Mouse (Mus musculus) forebrain, postnatal 0 days (tissue): ENCODE measurements around the gene Spa17. TPM values are rescaled to one million over a fixed set of nuclear protein-coding genes. Genes with fewer than 3 reads are reported as not detected.
A peak's percentile ranks its signal among the peaks of the same experiment; 100 is the strongest.

ENCODE experiments used
- ATAC-seq: fragments of 200-750 bp; cut with Nextera tagmentation; 2 replicates; pipeline ENCODE4 v1.8.0; 2017; ENCODE audit warnings: mild to moderate bottlenecking, moderate library complexity
- DNase-seq: peaks from one replicate; pipeline ENCODE4 v3.0.0-alpha.2; 2015
- H3K27ac ChIP-seq: fragments of 300-500 bp; sonication (generic); 2 replicates; pipeline ENCODE4 v1.5.1; 2014; ENCODE audit warnings: low read depth, mild to moderate bottlenecking, antibody characterized with exemption, low read length, moderate library complexity, mixed read lengths
- H3K27me3 ChIP-seq: fragments of 300-500 bp; sonication (generic); 2 replicates; pipeline ENCODE4 v1.6.1; 2014; ENCODE audit warnings: mild to moderate bottlenecking, low read length, mixed read lengths; ENCODE audit not compliant: insufficient read depth
- H3K36me3 ChIP-seq: fragments of 300-500 bp; sonication (generic); 2 replicates; pipeline ENCODE4 v1.6.1; 2014; ENCODE audit warnings: mild to moderate bottlenecking, moderate library complexity; ENCODE audit not compliant: insufficient read depth
- H3K4me1 ChIP-seq: fragments of 300-500 bp; sonication (generic); 2 replicates; pipeline ENCODE4 v1.6.1; 2014; ENCODE audit warnings: antibody characterized with exemption; ENCODE audit not compliant: insufficient read depth
- H3K4me2 ChIP-seq: fragments of 300-500 bp; sonication (generic); 2 replicates; pipeline ENCODE4 v1.6.1; 2014; ENCODE audit warnings: low read depth, mild to moderate bottlenecking, moderate library complexity
- H3K4me3 ChIP-seq: fragments of 300-500 bp; sonication (generic); 2 replicates; pipeline ENCODE4 v1.5.1; 2014; ENCODE audit warnings: low read depth, low read length, mixed read lengths
- H3K9ac ChIP-seq: fragments of 300-500 bp; sonication (generic); 2 replicates; pipeline ENCODE4 v1.6.1; 2014; ENCODE audit warnings: mild to moderate bottlenecking
- H3K9me3 ChIP-seq: fragments of 300-500 bp; sonication (generic); 2 replicates; pipeline ENCODE4 v1.6.1; 2016; ENCODE audit warnings: low read length
- CTCF ChIP-seq: sonication (generic); IDR thresholded peaks from 2 replicates; pipeline ENCODE4 v1.5.1; 2016; ENCODE audit warnings: antibody characterized with exemption, control low read depth, low read depth
- WGBS: fragments of 180-500 bp; shearing (Covaris S2); extraction: QIAGEN DNeasy Blood & Tissue Kit; methylation state at CpG from one replicate; pipeline ENCODE4 v1.1.7; 2014; 5-methylcytosine and 5-hydroxymethylcytosine counted together
- polyA plus RNA-seq: library from polyadenylated mRNA; unstranded; fragments of >200 nt; fragmentation: Nextera tagmentation; extraction: Ambion mirVana; gene quantifications from 2 replicates; pipeline ENCODE4 v1.2.1, GENCODE M21; 2015
- total RNA-seq: library from RNA; depleted of rRNA; stranded (reverse); fragments of >200 nt; gene quantifications from 2 replicates; pipeline ENCODE4 v1.2.3, GENCODE M21; 2014; rRNA removed

The Spa17 gene
- total RNA-seq: 2.4 and 5.3 TPM in 2 replicates
- 10.2 and 10.8 TPM in 2 replicates for polyA plus RNA-seq

GRCm38 (mm10) chr9:37613182-37613910 lies at the start of gene Spa17:
Spa17 (minus strand) TSS chr9:37613722.
- no peak for TF ChIP-seq CTCF
- Histone ChIP-seq H3K9ac (peak within 1 kb of the TSS; percentile 86), H3K4me3 (peak within 1 kb of the TSS; percentile 60), H3K27me3 (no peaks in the 10 kb centered on the region), H3K4me1 (peaks cover 8% of the 10 kb centered on the region), H3K9me3 (no peaks in the 10 kb centered on the region), H3K36me3 (no peaks in the 10 kb centered on the region), H3K27ac (peak within 1 kb of the TSS; percentile 87), H3K4me2 (peak within 1 kb of the TSS; percentile 66)
- ATAC-seq (peak; percentile 93), DNase-seq (peak; percentile 94)
- under 1% methylated on average over 45 of the region's 45 CpGs for WGBS

GRCm38 (mm10) chr9:37663210-37663609 lies 49.7 kb upstream of the Spa17 start:
- DNase-seq (no peak), ATAC-seq (no peak)
- Histone ChIP-seq H3K9me3 (no peaks in the 10 kb centered on the region), H3K27ac (no peak overlapping the region), H3K4me3 (no peak overlapping the region), H3K9ac (no peak overlapping the region), H3K27me3 (no peaks in the 10 kb centered on the region), H3K4me2 (no peak overlapping the region), H3K4me1 (no peaks in the 10 kb centered on the region), H3K36me3 (no peaks in the 10 kb centered on the region)
- 86% methylated on average over 1 of the region's 1 CpGs for WGBS
- TF ChIP-seq CTCF: no peak

DNA sequence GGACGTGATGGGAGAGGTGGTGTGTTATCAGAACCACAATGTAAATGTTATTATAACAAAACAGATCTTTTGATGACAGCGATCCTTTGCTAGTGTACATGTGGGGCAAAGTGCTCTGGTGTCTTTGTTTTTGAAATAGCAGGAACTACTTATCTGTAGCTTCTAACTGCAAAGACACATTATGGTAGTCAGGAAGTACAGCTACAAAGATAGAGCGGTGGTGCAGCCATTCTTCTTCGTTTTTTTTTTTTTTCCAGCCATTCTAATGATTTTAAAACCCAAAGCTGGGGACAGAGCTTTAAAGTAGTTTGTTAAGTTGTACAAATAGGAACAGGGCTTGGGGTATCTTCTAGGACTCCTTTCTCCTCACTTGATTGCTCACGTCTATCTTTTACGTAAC lies 45.9 kb upstream of the Spa17 start:
- H3K27me3 ChIP-seq: no peaks in the 10 kb centered on the region
- DNase-seq (no peak), ATAC-seq (no peak)
- no peak overlapping the region for H3K4me2 ChIP-seq
- H3K4me1 ChIP-seq: peaks cover 12% of the 10 kb centered on the region; the same call in 1 of the 2 replicates
- no peak for TF ChIP-seq CTCF
- no peak overlapping the region for H3K4me3 ChIP-seq
- 86% methylated on average over 6 of the region's 6 CpGs for WGBS
- no peak overlapping the region for H3K9ac ChIP-seq
- H3K9me3 ChIP-seq: no peaks in the 10 kb centered on the region
- no peaks in the 10 kb centered on the region for H3K36me3 ChIP-seq
- H3K27ac ChIP-seq: no peak overlapping the region

DNA sequence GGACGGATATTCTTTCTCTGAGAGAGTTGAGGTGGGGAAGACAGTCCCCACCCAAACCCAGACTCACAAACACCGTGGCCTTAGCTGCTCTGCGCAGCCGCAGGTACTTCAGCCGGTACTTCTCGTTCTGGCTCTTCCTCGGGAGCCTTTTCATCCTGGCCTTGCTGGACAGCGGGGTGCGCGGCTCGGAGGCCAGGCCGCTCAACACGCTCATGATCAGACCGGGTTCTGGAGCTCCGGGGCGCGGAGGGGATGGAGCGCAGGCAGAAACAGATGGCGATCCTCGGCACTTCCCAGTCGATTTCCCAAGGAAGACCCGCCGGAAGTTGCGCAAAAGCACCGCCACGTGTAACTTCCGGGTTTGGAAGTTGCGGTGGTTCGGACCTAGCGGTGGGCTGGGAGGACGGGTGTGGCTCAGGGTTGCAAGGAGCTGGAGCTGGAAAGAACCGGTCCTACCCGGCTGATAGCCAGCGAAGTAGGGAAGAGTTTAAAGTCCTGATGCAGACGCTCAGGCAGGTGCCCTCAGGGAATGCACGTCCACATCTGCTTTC lies 43.5 kb upstream of the Spa17 start, which contains the start of gene Tbrg1:
Gene Tbrg1 (minus strand): TSS at position 382 of the 551 bp plus-strand sequence.
- under 1% methylated on average over 36 of the region's 36 CpGs for WGBS
- Histone ChIP-seq H3K27ac (peak within 1 kb of the TSS; percentile 74), H3K36me3 (peaks cover 23% of the 10 kb centered on the region), H3K9me3 (no peaks in the 10 kb centered on the region), H3K4me2 (peak within 1 kb of the TSS; percentile 77), H3K27me3 (no peaks in the 10 kb centered on the region), H3K9ac (peak within 1 kb of the TSS; percentile 70), H3K4me1 (peaks cover 12% of the 10 kb centered on the region; the same call in 1 of the 2 replicates), H3K4me3 (peak within 1 kb of the TSS; percentile 75)
- TF ChIP-seq CTCF: no peak
- ATAC-seq: peak; percentile 95
- DNase-seq: peak; percentile 81

GRCm38 (mm10) chr9:37656439-37656881 lies 42.9 kb upstream of the Spa17 start:
- Histone ChIP-seq H3K9me3 (no peaks in the 10 kb centered on the region), H3K27ac (no peak overlapping the region), H3K36me3 (peaks cover 26% of the 10 kb centered on the region), H3K4me3 (peak overlapping the region; percentile 75), H3K9ac (peak overlapping the region; percentile 70), H3K4me1 (peaks cover 12% of the 10 kb centered on the region; the same call in 1 of the 2 replicates), H3K27me3 (no peaks in the 10 kb centered on the region), H3K4me2 (peak overlapping the region; percentile 77)
- 3% methylated on average over 10 of the region's 10 CpGs for WGBS
- TF ChIP-seq CTCF: no peak
- DNase-seq (no peak), ATAC-seq (no peak; the same call in 1 of the 2 replicates)

DNA sequence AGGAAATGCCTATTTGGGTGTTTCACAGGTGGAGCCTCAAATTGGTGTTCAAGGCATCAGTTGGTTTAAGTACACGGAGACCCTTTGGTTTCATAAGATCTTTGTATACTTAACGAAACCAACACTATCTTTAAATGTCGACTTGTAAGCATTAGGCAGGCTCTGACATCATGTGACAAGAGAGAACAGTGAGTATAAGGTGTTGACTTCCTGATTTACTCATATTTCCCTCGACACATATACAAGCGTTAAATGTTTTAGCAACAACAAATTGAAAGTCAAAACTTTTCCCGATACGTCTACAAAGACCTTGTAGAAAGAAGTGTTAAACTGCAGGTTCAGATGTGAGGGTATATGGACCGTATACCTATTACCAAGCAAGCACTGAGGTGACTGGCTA lies 42.4 kb upstream of the Spa17 start:
- Histone ChIP-seq H3K36me3 (peaks cover 30% of the 10 kb centered on the region), H3K4me2 (peak overlapping the region; percentile 77), H3K4me1 (peaks cover 12% of the 10 kb centered on the region; the same call in 1 of the 2 replicates), H3K9ac (no peak overlapping the region), H3K27ac (no peak overlapping the region), H3K9me3 (no peaks in the 10 kb centered on the region), H3K4me3 (peak overlapping the region; percentile 75), H3K27me3 (no peaks in the 10 kb centered on the region)
- no peak for TF ChIP-seq CTCF
- 73% methylated on average over 8 of the region's 8 CpGs for WGBS
- DNase-seq: no peak
- ATAC-seq: no peak

GRCm38 (mm10) chr9:37653836-37654235 lies 40.3 kb upstream of the Spa17 start:
- Histone ChIP-seq H3K27me3 (no peaks in the 10 kb centered on the region), H3K36me3 (peaks cover 50% of the 10 kb centered on the region), H3K9ac (no peak overlapping the region), H3K9me3 (no peaks in the 10 kb centered on the region), H3K4me2 (no peak overlapping the region), H3K27ac (no peak overlapping the region), H3K4me3 (no peak overlapping the region), H3K4me1 (peaks cover 12% of the 10 kb centered on the region; the same call in 1 of the 2 replicates)
- 89% methylated on average over 5 of the region's 5 CpGs for WGBS
- no peak for TF ChIP-seq CTCF
- ATAC-seq (no peak), DNase-seq (no peak)
